Mouse (Mus musculus): ENCODE data around the gene Extl1.

- TF ChIP-seq GATA1 (IDR thresholded peaks at IDR 0.05; ENCODE audit: low read length) (no peak), TAL1 (IDR thresholded peaks at IDR 0.05; ENCODE audit: low read length) (no peak)
Observed at GRCm38 (mm10) chr4:134324655-134325054, 59.0 kb downstream of the Extl1 start.
